Mouse (Mus musculus) liver, adult 2 months (tissue): Measurements from ENCODE around the gene Il12b.

Experiments used
- CTCF ChIP-seq: fragments of 200-500 bp; IDR thresholded peaks from 2 replicates; pipeline ENCODE4 v1.5.1; 2011; ENCODE audit warnings: low read depth, low read length, control low read depth
- POLR2A ChIP-seq: fragments of 200-500 bp; IDR thresholded peaks from 2 replicates; pipeline ENCODE4 v1.6.1; 2011; ENCODE audit warnings: low read length, control low read depth; ENCODE audit not compliant: insufficient read depth; ENCODE audit errors: extremely low read depth

DNA sequence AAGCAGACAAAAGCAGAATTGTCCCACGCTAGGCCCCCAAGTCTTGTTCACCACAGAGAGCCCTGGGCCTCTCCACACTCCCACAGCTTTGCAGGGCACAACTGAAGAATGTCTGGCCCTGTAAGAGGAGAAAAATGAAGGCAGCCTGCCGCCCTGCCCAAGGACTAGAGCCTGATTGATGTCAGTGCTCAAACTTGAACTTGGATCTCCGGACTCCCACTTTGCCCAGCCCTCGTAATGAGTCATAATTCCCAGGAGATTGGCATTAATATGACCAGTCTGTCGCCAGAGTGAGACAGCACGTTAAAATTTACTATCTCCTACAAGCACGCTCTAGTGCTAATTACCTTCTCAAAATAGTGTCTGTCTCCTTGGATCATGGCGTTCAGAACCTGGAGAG lies 25.1 kb downstream of the Il12b start:
- TF ChIP-seq POLR2A (no peak), CTCF (no peak)
